Mouse (Mus musculus): Measurements from ENCODE around the gene Rbm19. TPM values are rescaled to one million over a fixed set of nuclear protein-coding genes. Genes with fewer than 3 reads are reported as not detected.

Rbm19 gene
- total RNA-seq, 2 experiments from 2014 or later, result 28.7 to 29.0 TPM

- intact Hi-C loops (cut with DNase I), result no loop called here
- DNase-seq, result no peak
Observed at GRCm38 (mm10) chr5:120162689-120163088, 46.4 kb downstream of the Rbm19 start.

GRCm38 (mm10) chr5:120163428-120163827 is 47.2 kb downstream of the Rbm19 start:
- intact Hi-C loops (cut with DNase I), result no loop called here
- DNase-seq, result no peak

GRCm38 (mm10) chr5:120164450-120164849 is 48.2 kb downstream of the Rbm19 start:
- intact Hi-C loops (cut with DNase I), result no loop called here
- peak; percentile 86 for DNase-seq

- intact Hi-C loops (cut with DNase I), result no loop called here
- no peak for DNase-seq
Observed at GRCm38 (mm10) chr5:120165061-120165942, 49.0 kb downstream of the Rbm19 start.

GRCm38 (mm10) chr5:120167787-120168325 is 51.6 kb downstream of the Rbm19 start:
- intact Hi-C loops (cut with DNase I), result no loop called here

GRCm38 (mm10) chr5:120171865-120172728 is 55.8 kb downstream of the Rbm19 start:
- DNase-seq, result no peak
- intact Hi-C loops (cut with DNase I), result no loop called here

More at GRCm38 (mm10) chr5:120167787-120168325, 51.6 kb downstream of the Rbm19 start:
- DNase-seq, result peak; percentile 78

- DNase-seq, result no peak
- intact Hi-C loops (cut with DNase I), result no loop called here
Observed at GRCm38 (mm10) chr5:120172729-120173101, 56.5 kb downstream of the Rbm19 start.

- DNase-seq, result peak; percentile 50
- intact Hi-C loops (cut with DNase I), result no loop called here
Observed at GRCm38 (mm10) chr5:120174317-120174716, 58.1 kb downstream of the Rbm19 start.

GRCm38 (mm10) chr5:120175217-120175616 is 59.0 kb downstream of the Rbm19 start:
- intact Hi-C loops (cut with DNase I), result no loop called here

GRCm38 (mm10) chr5:120176246-120177065 is 60.2 kb downstream of the Rbm19 start:
- intact Hi-C loops (cut with DNase I), result no loop called here
- no peak for DNase-seq

More at GRCm38 (mm10) chr5:120175217-120175616, 59.0 kb downstream of the Rbm19 start:
- no peak for DNase-seq

GRCm38 (mm10) chr5:120177066-120177340 is 60.7 kb downstream of the Rbm19 start:
- intact Hi-C loops (cut with DNase I), result no loop called here
- DNase-seq, result no peak

GRCm38 (mm10) chr5:120180102-120180501 is 63.8 kb downstream of the Rbm19 start:
- DNase-seq, result no peak
- intact Hi-C loops (cut with DNase I), result no loop called here

- intact Hi-C loops (cut with DNase I), result no loop called here
- DNase-seq, result no peak
Observed at GRCm38 (mm10) chr5:120181384-120181783, 65.1 kb downstream of the Rbm19 start.

GRCm38 (mm10) chr5:120183321-120183720 is 67.1 kb downstream of the Rbm19 start:
- no peak for DNase-seq

GRCm38 (mm10) chr5:120183790-120184189 is 67.5 kb downstream of the Rbm19 start:
- intact Hi-C loops (cut with DNase I), result no loop called here
- DNase-seq, result no peak

More at GRCm38 (mm10) chr5:120183321-120183720, 67.1 kb downstream of the Rbm19 start:
- intact Hi-C loops (cut with DNase I), result no loop called here

GRCm38 (mm10) chr5:120185949-120186348 is 69.7 kb downstream of the Rbm19 start:
- DNase-seq, result no peak
- intact Hi-C loops (cut with DNase I), result no loop called here

GRCm38 (mm10) chr5:120188541-120188940 is 72.3 kb downstream of the Rbm19 start:
- intact Hi-C loops (cut with DNase I), result no loop called here
- no peak for DNase-seq

- peak; percentile 69 for DNase-seq
- intact Hi-C loops (cut with DNase I), result no loop called here
Observed at GRCm38 (mm10) chr5:120190001-120190582, 73.8 kb downstream of the Rbm19 start.

- peak; percentile 46 for DNase-seq
- intact Hi-C loops (cut with DNase I), result no loop called here
Observed at GRCm38 (mm10) chr5:120191620-120192019, 75.4 kb downstream of the Rbm19 start.

GRCm38 (mm10) chr5:120194309-120194941 is 78.2 kb downstream of the Rbm19 start:
- intact Hi-C loops (cut with DNase I), result no loop called here

More at GRCm38 (mm10) chr5:120194309-120194941, 78.2 kb downstream of the Rbm19 start:
- peak; percentile 73 for DNase-seq

All from left cerebral cortex, postnatal 4 days (tissue).